Mouse (Mus musculus) lung, postnatal 14 days (tissue): ENCODE data around the gene Smg1.

Experiments used
- DNase-seq: peaks from one replicate; pipeline ENCODE4 v3.0.0; 2021

Gene Smg1

DNA sequence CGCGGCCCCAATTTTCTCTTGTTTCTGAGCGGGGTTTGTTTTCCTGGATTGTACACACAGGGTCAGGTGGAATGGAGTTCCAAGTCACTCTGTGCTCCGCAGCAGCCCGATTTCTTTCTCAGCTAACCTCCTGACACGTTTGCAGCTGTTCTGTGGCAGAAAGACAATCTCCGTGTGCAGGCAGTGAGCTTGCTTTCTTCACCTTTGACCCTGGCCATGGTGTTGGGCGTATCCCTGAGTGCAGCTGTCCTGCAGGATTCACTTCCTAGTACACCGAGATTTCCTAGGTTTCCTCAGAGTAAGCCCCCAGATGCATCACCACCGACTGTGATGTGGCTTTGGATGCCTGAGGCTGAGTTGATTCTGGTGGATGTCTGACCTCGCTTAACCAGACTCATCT lies 108.3 kb downstream of the Smg1 start:
- no peak for DNase-seq

DNA sequence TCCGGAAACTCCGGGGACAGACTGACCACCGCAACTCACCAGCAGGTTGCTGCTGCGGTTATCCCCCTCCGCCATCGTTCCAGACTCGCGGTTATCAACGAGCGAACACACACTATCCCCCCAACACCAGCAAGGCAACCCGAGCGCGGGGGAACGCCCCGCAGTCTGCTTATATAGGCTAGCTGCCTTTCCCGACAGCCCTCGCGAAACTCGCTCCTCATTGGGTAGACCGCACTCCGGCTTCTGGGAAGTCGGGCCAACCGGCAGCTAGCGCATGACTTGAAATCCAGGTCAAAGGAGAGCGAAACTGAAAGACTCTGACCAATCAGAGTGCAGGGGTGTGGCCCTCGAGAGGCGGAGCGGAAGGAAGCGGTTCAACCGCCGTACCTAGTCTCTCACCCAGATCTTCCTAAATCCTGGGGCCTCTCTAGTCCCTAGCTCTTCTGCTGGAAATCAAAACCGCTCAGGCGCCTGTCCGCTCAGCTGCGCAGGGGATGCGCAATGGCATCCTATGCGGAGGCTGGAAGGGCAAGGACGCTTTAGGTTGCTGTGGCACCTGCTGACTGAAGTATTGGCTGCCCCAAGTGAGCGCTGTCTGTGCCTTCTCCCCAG lies 113.9 kb downstream of the Smg1 start, which contains the start of gene Arl6ip1:
Arl6ip1 (minus strand) TSS at position 233 of the 612 bp plus-strand sequence.
- DNase-seq, result peak; percentile 96

DNA sequence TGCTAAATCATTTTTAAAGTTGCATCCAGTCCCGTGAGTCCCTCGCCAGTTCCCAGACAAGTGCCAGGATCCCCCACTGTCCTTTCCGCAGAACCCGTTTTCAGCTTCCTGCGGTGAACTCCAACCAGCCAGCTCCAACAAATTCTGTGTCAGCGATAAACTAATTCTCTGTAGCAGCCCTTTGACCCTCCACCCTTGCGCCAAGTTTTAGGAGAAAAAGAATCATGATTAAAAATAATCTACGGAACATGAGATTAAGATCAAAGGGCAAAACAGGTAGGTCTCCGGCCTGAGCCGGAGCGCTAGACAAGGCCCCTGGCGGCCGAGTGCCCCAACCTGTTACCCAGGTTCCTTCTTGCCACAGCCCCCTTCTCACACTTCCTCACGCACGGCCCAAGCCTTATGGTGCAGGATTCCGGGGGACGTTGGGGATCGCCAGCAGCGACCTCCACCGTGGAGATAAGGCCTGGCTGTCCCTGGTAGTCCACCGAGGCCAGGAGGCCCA lies 114.5 kb downstream of the Smg1 start:
- peak; percentile 19 for DNase-seq

DNA sequence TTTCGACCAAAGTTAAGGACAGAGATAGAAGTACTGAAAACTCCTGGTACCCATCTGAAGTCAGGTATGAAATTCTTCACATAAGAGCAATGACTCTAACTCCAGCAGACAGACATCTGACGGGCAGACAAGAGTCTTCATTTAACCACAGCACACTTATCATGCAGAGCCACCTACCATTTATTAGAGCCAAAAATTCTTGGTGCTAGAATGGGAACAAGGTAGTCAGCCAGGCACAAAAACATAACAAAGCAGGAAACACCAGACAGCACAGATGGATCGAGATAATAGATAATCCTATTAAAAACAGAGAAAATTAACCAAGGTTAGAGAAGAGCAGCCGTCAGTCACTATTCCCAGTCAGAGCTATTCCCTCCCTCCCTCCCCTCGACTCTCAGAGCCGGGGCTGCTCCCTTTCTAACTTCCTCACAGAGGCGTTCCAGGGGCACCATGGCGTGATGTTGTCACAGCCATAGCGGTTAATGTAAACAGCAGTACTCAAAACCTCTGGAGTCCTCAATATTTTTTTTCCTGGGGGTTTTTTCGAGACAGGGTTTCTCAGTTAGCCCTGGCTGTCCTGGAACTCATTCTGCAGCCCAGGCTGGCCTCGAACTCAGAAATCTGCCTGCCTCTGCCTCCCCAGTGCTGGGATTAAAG lies 117.1 kb downstream of the Smg1 start:
- DNase-seq, result no peak

DNA sequence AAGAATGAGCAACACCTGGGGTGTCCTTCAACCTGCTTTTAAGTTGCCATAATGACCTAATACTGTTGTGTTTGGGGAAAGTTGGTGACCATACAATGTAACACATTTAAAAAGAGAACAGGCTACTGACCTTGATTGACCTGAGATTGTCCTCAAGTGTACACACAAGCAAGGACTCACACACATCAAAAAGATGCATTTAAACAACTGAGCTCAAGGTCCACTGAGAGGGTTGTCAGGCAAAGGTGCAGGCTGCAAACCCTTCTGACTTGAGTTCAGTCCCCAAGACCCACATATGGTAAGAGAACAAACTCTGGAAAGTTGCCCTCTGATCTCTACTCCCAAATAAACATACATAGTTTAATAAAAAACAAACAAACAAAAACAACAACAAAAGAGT lies 117.7 kb downstream of the Smg1 start:
- no peak for DNase-seq

DNA sequence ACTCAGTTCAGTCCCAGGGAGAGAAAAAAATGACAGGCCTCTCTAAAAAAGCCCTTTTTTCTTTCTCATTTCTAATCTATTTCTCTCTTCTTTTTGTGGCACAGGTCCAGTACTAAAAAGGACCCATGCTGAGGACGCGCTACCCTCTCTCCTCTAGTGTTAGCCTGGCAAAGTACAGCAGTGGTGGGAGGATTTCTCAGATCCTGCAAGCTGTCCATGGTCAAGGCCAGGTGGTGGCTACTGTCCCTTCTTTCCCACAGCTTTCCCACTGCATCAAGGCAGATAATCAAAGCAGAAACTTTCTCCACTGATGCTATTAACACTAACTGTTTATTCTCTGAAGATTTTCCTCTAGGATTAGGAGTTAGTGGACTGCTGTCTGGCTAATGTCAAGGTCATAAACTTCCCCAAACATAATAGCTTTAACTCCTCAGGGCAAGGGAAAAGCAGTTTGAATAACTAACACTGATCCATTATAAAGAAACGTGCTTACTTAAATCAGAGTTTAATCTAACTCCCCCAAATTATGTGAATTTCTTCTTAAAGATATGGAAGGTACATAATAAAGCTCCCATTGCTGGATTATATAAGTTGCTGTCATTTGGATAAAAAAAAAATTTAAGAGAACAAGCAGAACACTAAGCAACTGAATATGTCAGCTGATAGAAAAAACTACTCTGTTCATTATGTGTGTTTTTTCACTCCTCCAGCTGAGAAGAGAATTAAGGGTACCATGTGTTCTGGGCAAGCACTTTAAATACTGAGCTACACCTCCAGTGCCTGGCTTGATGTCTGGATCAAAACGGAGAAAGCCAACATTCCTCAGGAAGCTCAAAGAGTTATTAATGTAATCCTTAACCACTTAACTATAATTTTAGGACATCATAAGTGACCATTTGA lies 119.7 kb downstream of the Smg1 start:
- no peak for DNase-seq

DNA sequence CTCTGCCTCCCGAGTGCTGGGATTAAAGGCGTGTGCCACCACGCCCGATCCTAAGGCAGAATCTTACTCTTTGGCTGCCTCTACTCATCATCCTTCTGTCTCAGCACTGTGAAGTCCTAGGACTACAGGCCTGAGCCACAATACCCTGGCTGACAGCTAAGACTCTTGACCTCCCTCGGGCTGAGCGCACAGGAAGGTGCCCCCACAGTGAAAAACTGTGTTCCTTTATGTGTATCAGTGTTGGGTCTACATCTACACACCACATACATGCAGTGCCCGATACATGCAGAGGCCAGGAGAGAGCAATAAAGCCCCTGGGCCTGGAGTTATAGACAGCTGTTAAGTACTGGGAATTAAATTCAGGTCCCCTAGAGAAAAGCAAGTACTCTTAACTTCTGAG lies 121.2 kb downstream of the Smg1 start:
- DNase-seq, result no peak

DNA sequence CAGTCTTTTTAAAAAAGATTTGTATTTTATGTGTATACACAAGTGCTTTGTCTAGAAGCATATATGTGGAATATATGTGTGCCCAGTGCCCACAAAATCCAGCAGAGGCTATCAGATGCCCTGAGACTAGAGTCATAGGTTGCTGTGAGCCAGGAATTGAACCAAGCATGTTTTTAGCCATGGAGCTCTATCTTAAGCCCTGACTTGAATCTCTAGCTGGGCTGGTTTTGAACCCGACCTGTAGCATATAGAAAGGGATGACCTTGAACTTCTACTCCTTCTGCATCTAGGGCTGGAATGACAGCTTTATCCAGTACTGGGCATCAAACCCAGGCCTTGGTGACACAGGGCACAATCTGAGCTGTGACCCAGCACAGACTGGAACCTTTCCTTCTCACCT lies 122.8 kb downstream of the Smg1 start:
- no peak for DNase-seq

DNA sequence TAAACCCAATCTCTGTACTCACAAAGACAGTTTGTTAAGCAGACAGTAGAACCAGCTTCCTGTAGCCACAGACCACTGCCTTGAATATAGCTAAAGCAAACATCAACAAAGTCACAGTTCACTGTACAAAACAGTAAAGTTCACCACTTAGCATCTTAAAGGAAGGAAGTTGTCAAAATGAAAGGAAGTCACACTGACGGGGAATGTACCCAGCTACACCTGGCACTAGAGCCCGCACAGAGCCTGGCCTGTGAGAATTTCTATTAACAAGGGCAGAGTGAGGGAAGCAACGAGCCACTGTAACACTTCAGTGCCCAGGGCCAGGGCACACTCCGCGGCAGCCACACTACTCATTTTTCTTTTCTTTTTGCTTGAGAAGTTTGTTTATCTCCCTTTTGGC lies 123.5 kb downstream of the Smg1 start:
- no peak for DNase-seq

DNA sequence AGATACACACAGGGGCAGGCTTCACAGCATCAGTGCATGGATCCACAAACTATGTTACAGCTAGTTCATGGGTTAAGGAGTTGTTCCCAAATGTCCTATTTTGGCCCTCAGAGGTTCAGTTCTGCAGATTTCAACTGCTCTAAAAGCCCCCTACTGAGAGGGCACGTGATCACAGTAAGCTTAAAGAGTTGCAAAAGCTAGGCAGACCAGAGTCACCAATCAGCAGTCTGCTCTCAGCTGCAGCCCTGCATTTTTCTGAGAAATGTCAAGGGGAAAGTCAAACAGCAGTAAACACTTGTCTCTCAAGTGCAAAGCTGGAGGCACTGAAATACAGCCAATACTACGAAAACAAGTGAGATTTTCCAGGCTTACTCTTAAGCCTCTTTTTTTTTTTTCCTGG lies 124.3 kb downstream of the Smg1 start:
- peak; percentile 52 for DNase-seq

DNA sequence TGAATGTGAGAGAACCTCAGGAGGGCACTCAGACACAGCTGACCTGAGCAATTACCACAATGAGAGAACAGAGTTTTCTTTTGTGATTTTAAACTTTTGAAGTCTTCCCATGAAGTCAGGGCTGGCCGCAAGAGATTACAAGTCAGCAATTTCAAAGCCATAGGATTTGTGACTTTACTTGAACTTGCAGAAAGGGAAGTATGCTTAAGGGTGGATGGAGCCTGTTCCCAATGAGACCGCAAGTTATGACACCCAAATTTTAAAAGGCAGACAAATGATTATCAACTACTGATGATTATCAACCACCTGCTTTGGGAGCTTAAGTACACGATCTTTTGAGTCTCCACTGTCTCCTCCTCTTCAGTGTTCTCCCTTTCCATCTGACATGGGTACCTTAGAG lies 125.0 kb downstream of the Smg1 start:
- DNase-seq, result no peak

DNA sequence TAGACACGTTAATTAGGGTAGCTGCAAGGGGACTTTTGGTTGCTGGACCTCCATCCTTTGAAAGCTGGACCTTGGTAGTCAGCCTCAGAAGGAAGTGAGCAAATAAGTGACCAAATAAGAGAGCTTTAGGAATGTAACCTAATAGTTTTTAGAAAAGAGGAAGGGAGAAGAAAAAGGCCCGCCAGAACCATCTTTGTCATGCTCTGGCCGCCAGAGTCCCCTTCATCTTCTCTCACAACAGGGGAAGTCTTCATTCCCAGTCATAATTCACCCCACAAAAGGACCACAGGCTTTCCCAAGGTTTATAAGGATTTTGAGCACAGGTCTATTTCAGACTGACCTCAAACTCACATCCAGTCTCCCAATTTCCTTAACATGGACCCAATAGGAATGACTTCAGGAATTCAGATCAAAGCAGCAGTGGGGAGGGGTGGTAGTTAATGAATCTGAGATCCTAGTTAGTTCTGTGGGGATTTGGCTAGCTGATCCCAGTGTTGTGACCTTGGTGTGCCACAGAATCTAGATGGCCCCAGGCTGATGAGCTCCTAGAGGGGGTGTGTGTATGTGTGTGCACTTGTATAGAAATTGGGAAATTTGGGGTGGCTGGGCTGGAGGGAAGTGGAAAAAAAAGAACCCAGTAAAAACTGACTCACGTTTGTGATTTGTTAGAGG lies 125.8 kb downstream of the Smg1 start:
- DNase-seq, result no peak

DNA sequence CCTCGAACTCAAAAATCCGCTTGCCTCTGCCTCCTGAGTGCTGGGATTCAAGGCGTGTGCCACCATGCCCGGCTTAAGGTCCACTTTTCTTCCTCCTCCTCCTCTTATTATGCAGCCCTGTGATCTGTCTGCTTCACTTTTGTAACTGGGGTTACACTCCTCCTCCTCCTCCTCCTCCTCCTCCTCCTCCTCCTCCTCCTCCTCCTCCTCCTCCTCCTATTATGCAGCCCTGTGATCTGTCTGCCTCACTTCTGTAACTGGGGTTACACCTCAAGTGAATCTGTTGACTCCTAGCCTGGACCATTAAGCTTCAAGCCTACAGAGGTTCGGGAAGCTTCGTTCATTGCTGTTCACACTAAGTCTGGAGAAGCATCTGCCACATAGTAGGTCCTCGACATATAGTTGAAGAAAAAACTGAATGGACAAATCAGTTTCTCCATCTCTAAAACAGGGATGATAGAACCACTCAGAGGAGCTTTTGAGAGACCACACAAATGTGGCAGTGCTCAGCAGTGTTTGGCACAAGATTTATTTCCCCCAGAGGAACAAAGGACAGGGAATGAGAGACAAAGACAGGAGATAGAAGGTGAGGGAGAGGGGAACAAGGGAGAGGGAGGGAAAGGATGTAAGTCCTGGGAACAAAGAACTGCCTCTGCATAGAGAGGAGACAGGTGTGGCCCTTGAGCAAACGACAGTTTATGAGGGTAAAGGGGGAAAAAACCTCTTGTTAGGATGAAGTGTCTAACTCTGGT lies 126.5 kb downstream of the Smg1 start:
- DNase-seq, result no peak

DNA sequence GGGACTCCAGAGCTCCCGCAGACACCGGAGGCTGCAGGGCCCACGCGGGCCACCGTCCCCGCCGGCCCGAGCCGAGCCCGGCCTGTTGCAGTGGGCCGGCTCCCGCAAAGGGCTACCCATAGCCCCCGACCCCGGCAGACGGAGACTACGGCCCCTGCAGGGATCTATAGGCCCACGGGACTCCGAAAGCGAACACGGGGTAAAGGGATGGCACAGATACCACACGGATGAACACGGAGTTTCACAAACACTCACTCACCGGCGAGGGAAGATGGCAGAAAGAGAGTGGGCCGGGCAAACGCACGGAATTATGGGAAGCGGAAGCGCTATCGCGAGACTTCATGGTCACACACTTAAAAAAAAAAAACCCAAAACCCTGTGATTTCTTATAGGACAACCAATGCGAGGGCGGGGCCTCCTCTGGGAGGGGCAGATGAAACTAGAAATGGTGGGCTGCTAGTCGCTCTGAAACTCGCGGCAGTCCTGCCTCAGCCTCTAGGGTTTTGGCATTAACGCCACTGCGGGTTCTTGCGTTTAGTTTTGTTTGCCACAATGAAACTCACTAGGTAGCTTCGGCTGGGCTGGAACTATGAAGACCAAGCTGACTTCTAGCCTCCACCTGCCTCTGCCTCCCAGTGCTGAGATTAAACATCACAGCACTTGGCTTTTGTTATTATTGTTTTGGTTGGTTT lies 127.4 kb downstream of the Smg1 start, which contains the start of gene Rps15a:
Rps15a (minus strand) TSS at position 312 of the 692 bp plus-strand sequence.
- peak; percentile 96 for DNase-seq

DNA sequence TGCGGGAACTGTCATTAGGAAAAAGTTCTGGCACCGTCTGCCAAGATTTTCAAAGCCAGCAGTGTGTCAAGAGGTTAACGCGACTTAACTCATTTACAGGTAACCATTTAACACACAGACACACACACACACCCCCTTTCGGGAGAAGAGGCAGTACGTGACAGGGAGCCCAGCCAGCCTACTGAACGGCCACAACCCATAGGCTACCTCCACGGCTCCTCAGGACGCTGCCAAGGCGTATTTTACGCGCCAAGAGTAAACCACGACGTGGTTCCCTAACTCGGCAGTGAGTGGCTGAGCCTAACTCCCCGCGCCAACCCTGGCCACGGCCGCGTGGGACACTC lies 128.0 kb downstream of the Smg1 start:
- no peak for DNase-seq

DNA sequence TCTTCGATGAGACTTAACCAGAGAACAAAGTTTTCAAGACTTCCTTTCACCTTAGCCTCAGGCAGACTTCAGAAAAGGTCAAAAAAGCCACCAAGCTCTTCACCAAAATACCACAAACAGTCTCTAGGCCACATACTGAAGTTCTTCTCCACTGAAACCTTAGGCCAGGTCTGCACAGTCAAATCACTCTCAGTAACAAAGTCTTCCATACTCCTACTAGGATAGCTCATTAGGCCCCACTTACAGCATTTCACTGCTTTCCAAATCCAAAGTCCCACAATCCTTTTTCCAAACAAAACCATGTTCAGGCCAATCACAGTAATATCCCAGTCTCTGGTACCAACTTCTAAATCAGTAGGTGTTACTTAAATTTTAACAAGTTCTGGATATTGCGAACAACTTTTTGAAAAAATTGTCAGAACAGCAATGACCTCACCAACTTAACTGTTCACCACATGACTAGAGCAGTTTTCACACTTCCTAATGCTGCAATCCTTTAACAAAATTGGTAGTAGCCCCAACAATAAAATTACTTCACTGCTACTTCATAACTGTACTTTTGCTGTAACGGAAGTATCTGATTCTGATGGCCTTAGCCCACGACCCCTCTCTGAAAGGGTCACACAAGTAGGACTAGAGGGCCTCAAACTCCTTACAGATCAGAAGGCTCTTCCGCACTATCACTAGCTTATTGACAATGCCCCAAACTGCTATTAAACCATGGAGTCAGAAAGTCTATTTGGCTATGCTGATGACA lies 129.8 kb downstream of the Smg1 start:
- DNase-seq, result no peak

DNA sequence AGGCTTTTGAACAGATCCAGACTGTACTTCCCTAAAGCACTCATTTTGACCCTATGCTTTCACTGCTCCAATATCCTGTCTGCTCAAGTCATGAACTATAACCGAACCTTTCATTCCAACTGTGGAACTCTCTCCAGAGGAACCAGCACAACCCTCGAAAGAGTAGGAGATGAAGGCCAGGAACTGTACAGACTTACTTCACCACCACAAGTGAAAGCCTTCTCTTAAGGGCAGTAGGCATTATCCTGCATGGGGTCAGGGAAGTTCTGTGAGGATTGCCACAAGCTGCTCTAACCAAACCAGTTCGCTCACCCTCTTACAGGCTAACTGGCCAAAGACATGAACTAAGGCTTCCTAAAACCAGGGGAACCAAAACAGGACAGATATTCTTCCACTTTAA lies 132.3 kb downstream of the Smg1 start:
- no peak for DNase-seq

DNA sequence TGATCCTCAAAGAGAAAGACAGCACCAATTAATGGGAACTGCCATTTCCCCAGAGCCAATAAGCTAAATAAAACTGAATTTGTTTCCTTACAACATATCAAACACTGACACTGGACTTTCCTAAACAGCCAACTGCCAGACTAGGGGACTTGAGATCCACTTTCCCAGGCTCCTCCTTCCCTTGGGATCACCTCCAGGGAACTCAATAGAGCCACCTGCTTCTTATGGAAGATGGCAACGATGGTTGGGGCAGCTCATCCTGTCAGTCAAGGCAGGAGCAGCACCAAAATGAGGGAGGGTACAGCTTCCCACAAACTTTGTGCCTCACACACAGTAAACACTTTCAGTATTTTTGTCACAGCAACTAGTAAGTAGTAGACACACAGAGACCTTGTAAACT lies 135.8 kb downstream of the Smg1 start:
- DNase-seq, result no peak

DNA sequence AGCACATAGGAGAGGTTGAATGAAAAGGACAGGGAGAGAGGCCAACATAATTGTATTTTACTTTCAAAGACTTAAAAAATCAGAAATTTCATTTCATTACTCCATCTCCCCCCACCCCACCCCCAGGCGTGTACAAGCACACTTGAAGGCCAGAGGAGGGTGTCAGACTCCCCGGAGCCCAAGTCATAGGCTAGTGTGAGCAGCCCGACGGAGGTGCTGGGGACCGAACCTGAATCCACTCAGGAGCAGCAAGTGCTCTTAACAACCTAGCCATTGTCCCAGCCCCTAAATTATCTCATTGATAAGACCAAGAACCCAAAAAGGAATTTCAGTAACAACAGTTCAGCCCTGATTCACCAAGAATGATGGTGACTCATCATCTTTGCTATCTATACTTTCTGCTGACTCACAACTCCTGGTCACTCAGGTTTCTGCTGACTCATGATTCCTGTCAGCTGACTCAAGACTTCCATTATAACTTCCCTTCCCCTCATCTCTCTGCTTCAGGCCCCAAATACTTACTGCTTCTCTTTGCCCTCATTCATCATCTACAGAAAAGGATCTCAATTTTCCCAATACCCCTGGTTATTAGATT lies 138.9 kb downstream of the Smg1 start:
- DNase-seq, result no peak
